In the genomic region with DNA sequence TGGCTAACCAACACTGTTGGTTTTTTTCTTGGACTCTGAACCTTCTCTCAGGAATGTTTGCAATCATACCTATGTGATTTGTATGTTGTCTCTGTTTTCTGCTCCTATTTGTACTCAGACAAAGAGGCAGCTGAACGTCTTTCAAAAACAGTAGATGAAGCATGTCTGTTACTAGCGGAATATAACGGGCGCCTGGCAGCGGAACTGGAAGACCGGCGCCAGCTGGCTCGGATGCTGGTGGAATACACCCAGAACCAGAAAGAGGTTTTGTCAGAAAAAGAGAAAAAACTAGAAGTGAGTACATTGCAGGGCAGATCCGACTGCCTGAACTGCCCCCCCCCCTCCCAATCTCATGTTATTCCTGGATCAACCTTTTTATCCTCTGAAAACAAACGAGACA, we compare ENCODE assay signal across 8 mouse cellular contexts. TPM values are rescaled to one million over a fixed set of nuclear protein-coding genes. Genes with fewer than 3 reads are reported as not detected.
DNase-seq lines count a peak whose midpoint lies in the region; ATAC-seq lines count a peak whose summit lies in the region.

No protein-coding gene starts in this region.

- ATAC-seq in hindbrain, embryonic 13.5 days (ENCODE audit: low FRiP score), result no peak

- H3K36me3 ChIP-seq in hindbrain, embryonic 13.5 days, result peaks cover 61% of the 10 kb centered on the region

- intact Hi-C loops in gastrocnemius, postnatal 14 days (cut with DNase I; ENCODE audit: low total_unique reads), result loop anchor here (1.0 kb wide), 1 partner anchor 10 kb away; no protein-coding TSS in a partner anchor
- intact Hi-C loops in left cerebral cortex, postnatal 25 days (cut with DNase I), result no loop called here

- no peak overlapping the region for H3K4me2 ChIP-seq in hindbrain, embryonic 13.5 days

- no peak overlapping the region for H3K9ac ChIP-seq in hindbrain, embryonic 13.5 days

- H3K4me1 ChIP-seq in hindbrain, embryonic 13.5 days (replicated peaks), result peaks cover 18% of the 10 kb centered on the region

- peak; percentile 26 for DNase-seq in kidney, postnatal 4 days
- no peak for DNase-seq in kidney, adult 18-20 months
- DNase-seq in cerebellum, adult 11-12 months, result peak; percentile 90
- DNase-seq in gastrocnemius, postnatal 14 days, result peak; percentile 56
- DNase-seq in left cerebral cortex, postnatal 25 days (ENCODE audit: low spot score in 2 of 2), result peak; percentile 30 to 55
- DNase-seq in thymus, postnatal 10 days (ENCODE audit: low spot score in 2 of 2), result no peak
- DNase-seq in embryo, embryonic 11 days, result no peak

- H3K27me3 ChIP-seq in hindbrain, embryonic 13.5 days, result no peaks in the 10 kb centered on the region

- 73% methylated on average over 10 of the region's 10 CpGs for WGBS in hindbrain, embryonic 13.5 days

- H3K27ac ChIP-seq in hindbrain, embryonic 13.5 days, result no peak overlapping the region

- H3K9me3 ChIP-seq in hindbrain, embryonic 13.5 days, result no peaks in the 10 kb centered on the region

- no peak overlapping the region for H3K4me3 ChIP-seq in hindbrain, embryonic 13.5 days

RNA-seq across cellular contexts. Expression of a gene that starts 30.2 kb away (rescaled TPM):
- total RNA-seq in gastrocnemius, postnatal 14 days (2021), result 10 to 100 TPM; 24.8 to 28.9 TPM
- 10 to 100 TPM; 38.5 to 45.4 TPM for total RNA-seq in left cerebral cortex, postnatal 25 days (2021)
- polyA plus RNA-seq in hindbrain, embryonic 13.5 days (2015; fragmentation: Nextera tagmentation; extraction: Ambion mirVana), result 37.3 and 39.8 TPM in 2 replicates

RNA-seq across cellular contexts. Expression of a gene that starts 30.3 kb away (rescaled TPM):
- total RNA-seq in gastrocnemius, postnatal 14 days (2021), result 10 to 100 TPM; 13.0 to 14.6 TPM
- 10 to 100 TPM; 20.3 to 21.0 TPM for total RNA-seq in left cerebral cortex, postnatal 25 days (2021)
- polyA plus RNA-seq in hindbrain, embryonic 13.5 days (2015; fragmentation: Nextera tagmentation; extraction: Ambion mirVana), result 17.7 and 18.5 TPM in 2 replicates

Comparison
In these comparisons a context has a peak if more than half of its experiments do, and no peak if none do; other contexts are left out.
1. DNase-seq: peak in kidney, postnatal 4 days (2 of 2), cerebellum, adult 11-12 months (single experiment), gastrocnemius, postnatal 14 days (single experiment) and left cerebral cortex, postnatal 25 days (2 of 2); none in kidney, adult 18-20 months (single experiment), thymus, postnatal 10 days (0 of 2) and embryo, embryonic 11 days (single experiment).